8 mouse cellular contexts compared by ENCODE assay signal in genomic region chr13:73327827-73328698, GRCm38 (mm10). TPM values are rescaled to one million over a fixed set of nuclear protein-coding genes. Genes with fewer than 3 reads are reported as not detected.
DNase-seq lines count a peak whose midpoint lies in the region; ATAC-seq and TF ChIP-seq lines count a peak whose summit lies in the region.

Gene Mrpl36, plus strand, starts transcription at chr13:73328513.
Gene Ndufs6, minus strand, starts transcription at chr13:73328542.

- WGBS in bone marrow, adult 2 months: 2% methylated on average over 45 of the region's 45 CpGs
- under 1% methylated on average over 45 of the region's 45 CpGs for WGBS in embryonic facial prominence, embryonic 15.5 days
- under 1% methylated on average over 45 of the region's 45 CpGs for WGBS in kidney, embryonic 15.5 days

- peaks cover 1% of the 10 kb centered on the region; the same call in 1 of the 2 replicates for H3K4me1 ChIP-seq in bone marrow, adult 2 months (ENCODE audit: control insufficient read depth, insufficient read depth, low read length)
- H3K4me1 ChIP-seq in embryonic facial prominence, embryonic 15.5 days: peaks cover 32% of the 10 kb centered on the region
- H3K4me1 ChIP-seq in kidney, embryonic 15.5 days: peaks cover 29% of the 10 kb centered on the region

- TF ChIP-seq POLR2A in bone marrow, adult 2 months (IDR thresholded peaks at IDR 0.05; ENCODE audit: borderline replicate concordance, control insufficient read depth, low read depth, low read length): peak; percentile 93; the same call in 1 of the 2 replicates

- DNase-seq in 416B (ENCODE audit: low read depth) (peak; percentile 96), liver (peak; percentile 94)
- DNase-seq in heart, adult 9 months (ENCODE audit: low spot score in 2 of 2): peak; percentile 92 to 93
- DNase-seq in spleen, postnatal 4 days (ENCODE audit: low spot score in 2 of 2): peak; percentile 91 to 96

- H3K9me3 ChIP-seq in embryonic facial prominence, embryonic 15.5 days (replicated peaks): no peaks in the 10 kb centered on the region
- H3K9me3 ChIP-seq in kidney, embryonic 15.5 days (replicated peaks): no peaks in the 10 kb centered on the region

- peak within 1 kb of the TSS; percentile 55 for H3K27ac ChIP-seq in bone marrow, adult 2 months (ENCODE audit: control insufficient read depth, insufficient read depth, low read depth, low read length, poor library complexity)
- H3K27ac ChIP-seq in embryonic facial prominence, embryonic 15.5 days (replicated peaks): peak within 1 kb of the TSS; percentile 80
- H3K27ac ChIP-seq in kidney, embryonic 15.5 days: peak within 1 kb of the TSS; percentile 78

- H3K4me3 ChIP-seq in bone marrow, adult 2 months (replicated peaks; ENCODE audit: control insufficient read depth, low read depth, low read length): peak within 1 kb of the TSS; percentile 99
- peak within 1 kb of the TSS; percentile 92 for H3K4me3 ChIP-seq in embryonic facial prominence, embryonic 15.5 days (replicated peaks)
- peak within 1 kb of the TSS; percentile 86 for H3K4me3 ChIP-seq in kidney, embryonic 15.5 days (replicated peaks)

- TF ChIP-seq CTCF in bone marrow, adult 2 months (IDR thresholded peaks at IDR 0.05; ENCODE audit: control insufficient read depth, insufficient read depth, low read length): no peak

- peak within 1 kb of the TSS; percentile 68 for H3K9ac ChIP-seq in embryonic facial prominence, embryonic 15.5 days
- H3K9ac ChIP-seq in kidney, embryonic 15.5 days: peak within 1 kb of the TSS; percentile 70

- no peaks in the 10 kb centered on the region for H3K27me3 ChIP-seq in embryonic facial prominence, embryonic 15.5 days
- no peaks in the 10 kb centered on the region for H3K27me3 ChIP-seq in kidney, embryonic 15.5 days

- H3K36me3 ChIP-seq in embryonic facial prominence, embryonic 15.5 days: peaks cover 28% of the 10 kb centered on the region
- H3K36me3 ChIP-seq in kidney, embryonic 15.5 days: peaks cover 34% of the 10 kb centered on the region

- peak within 1 kb of the TSS; percentile 73 for H3K4me2 ChIP-seq in embryonic facial prominence, embryonic 15.5 days (replicated peaks)
- peak within 1 kb of the TSS; percentile 66 for H3K4me2 ChIP-seq in kidney, embryonic 15.5 days

- ATAC-seq in embryonic facial prominence, embryonic 15.5 days (ENCODE audit: insufficient number of reproducible peaks, low FRiP score, low TSS enrichment, low read depth): peak; percentile 88
- peak; percentile 92 for ATAC-seq in kidney, embryonic 15.5 days (replicated peaks; ENCODE audit: low FRiP score)
- peak; percentile 84 for ATAC-seq in monocyte, adult 5-6 weeks (replicated peaks; ENCODE audit: insufficient number of reproducible peaks, low FRiP score, low TSS enrichment, poor library complexity, severe bottlenecking)

RNA-seq across cellular contexts. Expression of gene Mrpl36, which starts in this region (rescaled TPM):
- 18.1 and 24.9 TPM in 2 replicates for polyA plus RNA-seq in bone marrow, adult 2 months (2011; ENCODE audit: insufficient read depth, insufficient read length, low replicate concordance, missing spikeins)
- 127 and 130 TPM in 2 replicates for polyA plus RNA-seq in embryonic facial prominence, embryonic 15.5 days (2015; fragmentation: Nextera tagmentation; extraction: Ambion mirVana)
- 110 and 117 TPM in 2 replicates for polyA plus RNA-seq in kidney, embryonic 15.5 days (2015; fragmentation: Nextera tagmentation; extraction: Ambion mirVana)
- 13.4 to 21.6 TPM (median 21.1 TPM) in 3 replicates for total RNA-seq in monocyte, adult 5-6 weeks (2017)

RNA-seq across cellular contexts. Expression of gene Ndufs6, which starts in this region (rescaled TPM):
- polyA plus RNA-seq in bone marrow, adult 2 months (2011; ENCODE audit: insufficient read depth, insufficient read length, low replicate concordance, missing spikeins): 134 and 227 TPM in 2 replicates
- polyA plus RNA-seq in embryonic facial prominence, embryonic 15.5 days (2015; fragmentation: Nextera tagmentation; extraction: Ambion mirVana): 367 and 373 TPM in 2 replicates
- 382 and 385 TPM in 2 replicates for polyA plus RNA-seq in kidney, embryonic 15.5 days (2015; fragmentation: Nextera tagmentation; extraction: Ambion mirVana)
- 56.8 to 89.3 TPM (median 66.2 TPM) in 3 replicates for total RNA-seq in monocyte, adult 5-6 weeks (2017)

Comparison
In these comparisons a context has a peak if more than half of its experiments do, and no peak if none do; other contexts are left out.
1. Peak in every context shown above with its lines: DNase-seq, ATAC-seq, H3K4me3 ChIP-seq and H3K27ac ChIP-seq.